Mouse (Mus musculus) neural tube, embryonic 10.5 days (tissue): Measurements from ENCODE around the gene Wnt11.

ENCODE experiments used
- DNase-seq: peaks from one replicate; pipeline ENCODE4 v3.0.0-alpha.2; 2017; ENCODE audit warnings: low spot score; ENCODE audit errors: extremely low spot score

Wnt11 gene

GRCm38 (mm10) chr7:98863969-98864718 is 29.2 kb downstream of the Wnt11 start:
- DNase-seq, result no peak

DNA sequence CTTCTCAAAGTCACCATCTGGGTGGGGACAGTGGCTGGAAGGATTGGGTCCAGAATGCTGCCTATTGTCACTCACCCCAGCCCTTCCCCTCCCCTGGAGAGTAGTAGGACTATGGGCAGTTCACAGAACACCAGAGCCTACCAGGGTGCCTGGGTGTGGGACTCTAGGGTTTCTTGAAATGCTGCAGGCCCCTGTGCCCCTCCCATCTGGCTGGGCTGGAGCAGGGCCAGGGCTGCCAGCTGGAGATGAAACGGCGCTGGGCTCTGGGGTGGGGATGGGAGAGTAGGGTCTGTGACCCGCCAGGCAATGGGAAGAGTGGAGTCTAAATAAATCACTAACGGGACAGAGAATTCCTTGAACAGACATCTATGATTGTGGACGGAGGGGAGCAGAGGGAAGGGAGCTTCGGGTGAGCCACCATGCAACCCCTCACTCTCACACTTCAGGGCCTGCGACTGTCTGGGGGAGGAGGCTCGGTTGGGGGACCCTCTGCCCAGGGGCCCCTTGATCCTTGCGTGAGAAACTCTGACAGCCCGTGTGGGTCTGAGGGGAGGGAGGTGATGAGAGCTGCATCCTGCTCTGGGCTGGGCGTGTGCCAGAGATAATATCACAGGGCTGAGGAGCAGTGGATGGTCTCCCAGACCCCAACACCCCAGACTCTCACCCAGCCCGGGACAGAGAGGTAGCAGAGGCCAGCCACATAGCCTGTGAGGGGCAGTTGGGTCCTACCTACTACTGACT is 32.3 kb downstream of the Wnt11 start:
- DNase-seq, result no peak

GRCm38 (mm10) chr7:98867794-98868150 is 32.9 kb downstream of the Wnt11 start:
- DNase-seq, result no peak

DNA sequence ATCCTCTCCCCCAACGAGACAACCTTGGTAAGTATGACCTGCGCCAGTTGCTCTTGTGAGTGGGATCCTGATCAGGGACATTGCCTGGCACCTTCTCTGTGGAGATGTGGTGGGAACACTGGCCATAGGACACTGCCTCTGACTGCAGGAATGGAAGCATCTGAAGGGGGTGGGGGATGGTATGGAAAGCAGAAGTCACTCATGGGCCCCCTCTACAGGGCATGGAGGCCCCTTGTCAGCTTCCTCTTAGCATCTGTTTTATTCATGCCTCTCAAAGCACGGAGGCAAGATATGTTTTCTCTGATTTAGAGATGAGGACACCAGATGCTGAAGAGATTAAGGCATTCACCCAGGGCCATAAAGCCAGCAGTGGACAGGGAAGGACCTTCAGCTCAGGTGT is 34.2 kb downstream of the Wnt11 start:
- DNase-seq, result no peak

- DNase-seq, result peak; percentile 67
Measured at GRCm38 (mm10) chr7:98870791-98871190, 35.9 kb downstream of the Wnt11 start.

- DNase-seq, result no peak
Measured at GRCm38 (mm10) chr7:98871882-98872281, 37.0 kb downstream of the Wnt11 start.

DNA sequence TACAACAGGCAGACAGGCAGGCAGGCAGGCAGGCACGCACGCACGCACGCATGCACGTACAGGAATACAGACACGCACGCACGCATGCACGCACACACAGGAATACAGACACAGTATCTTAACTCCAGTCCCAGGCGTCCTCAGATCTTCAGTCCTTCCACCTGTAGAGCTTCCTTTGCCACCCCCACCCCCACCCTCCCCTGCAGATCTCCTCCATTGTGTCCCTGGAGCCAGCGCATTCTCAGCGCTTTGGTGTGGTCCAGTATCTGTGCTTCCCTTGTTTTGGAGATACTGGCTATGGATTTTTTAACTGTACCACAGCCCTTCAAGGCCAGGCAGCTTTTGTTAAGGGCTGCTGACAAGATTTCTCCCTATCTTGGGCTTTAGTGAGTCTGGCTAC is 38.4 kb downstream of the Wnt11 start:
- DNase-seq, result no peak

DNA sequence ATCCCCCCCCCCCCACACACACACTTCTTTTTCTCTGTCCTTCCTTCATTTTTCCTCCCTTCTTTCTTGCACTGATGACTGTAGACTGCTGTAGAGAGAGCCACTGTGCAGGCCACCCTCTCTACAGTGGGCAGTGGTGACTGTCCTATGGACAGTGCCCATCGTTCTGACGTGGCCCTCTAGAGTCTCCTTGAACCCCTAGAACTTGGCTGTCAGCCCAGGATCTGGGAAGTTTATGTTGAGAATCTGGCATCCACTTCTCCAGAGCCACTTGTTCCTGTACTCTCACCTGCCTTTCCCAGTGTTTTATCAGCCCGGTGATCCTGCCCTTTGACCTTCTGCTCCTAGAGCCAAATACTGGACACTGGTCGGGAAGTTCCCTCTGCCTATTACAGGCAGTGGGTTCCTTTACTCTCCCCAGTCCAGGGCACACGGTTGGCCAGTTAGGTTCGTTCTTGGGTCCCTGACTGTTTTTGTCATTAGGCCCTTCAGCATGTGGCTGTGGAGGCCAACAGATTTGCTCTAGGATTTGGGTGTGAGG is 39.6 kb downstream of the Wnt11 start:
- DNase-seq, result no peak

DNA sequence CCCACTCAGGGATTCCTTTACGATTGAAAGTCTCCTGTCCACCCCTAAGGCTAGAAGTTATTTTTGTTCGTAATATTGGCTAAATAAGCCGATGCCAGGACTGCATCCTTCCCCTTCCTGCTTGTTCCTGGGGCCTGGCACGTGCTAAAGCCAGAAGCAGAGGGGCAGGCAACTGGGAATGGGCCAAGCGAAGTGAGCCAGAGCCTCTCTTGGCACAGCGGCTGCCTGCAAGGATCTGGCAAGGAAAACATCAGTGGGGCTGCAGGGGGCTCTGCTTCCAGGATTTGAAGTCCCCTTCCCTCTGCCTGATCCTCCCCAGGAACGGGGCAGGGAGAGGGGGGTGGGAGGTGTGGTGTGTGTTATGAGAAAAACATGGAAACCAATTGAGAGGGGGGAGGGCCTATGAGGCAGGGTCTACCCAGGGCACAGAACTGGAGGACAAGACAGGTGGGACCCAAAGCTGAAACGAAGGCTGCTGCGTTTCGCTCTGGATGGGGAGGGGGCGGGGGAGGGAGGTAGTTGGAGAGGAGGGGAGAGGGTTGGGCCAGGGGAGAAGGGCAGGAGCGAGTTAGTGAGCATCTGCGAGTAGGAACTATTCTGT is 40.6 kb downstream of the Wnt11 start:
- no peak for DNase-seq

- DNase-seq, result no peak
Measured at GRCm38 (mm10) chr7:98876119-98876518, 41.2 kb downstream of the Wnt11 start.

DNA sequence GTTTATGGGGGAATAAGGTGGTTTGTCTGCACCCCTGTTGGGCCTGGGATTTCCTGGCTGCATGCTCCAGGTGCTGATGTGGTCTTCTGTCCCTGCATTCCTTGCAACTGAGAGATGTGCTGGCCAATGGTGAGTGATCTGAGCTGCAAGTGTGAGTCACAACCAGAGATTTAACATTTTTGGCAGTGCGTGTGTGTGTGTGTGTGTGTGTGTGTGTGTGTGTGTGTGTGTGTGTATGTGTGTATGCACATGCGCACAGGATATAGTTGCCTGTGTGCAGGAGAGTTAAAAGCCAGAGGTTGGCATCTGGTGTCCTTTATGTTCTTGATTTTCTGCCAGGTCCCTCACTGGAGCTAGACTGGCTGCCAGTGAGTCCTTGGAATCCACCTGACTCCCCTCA is 44.3 kb downstream of the Wnt11 start:
- no peak for DNase-seq

DNA sequence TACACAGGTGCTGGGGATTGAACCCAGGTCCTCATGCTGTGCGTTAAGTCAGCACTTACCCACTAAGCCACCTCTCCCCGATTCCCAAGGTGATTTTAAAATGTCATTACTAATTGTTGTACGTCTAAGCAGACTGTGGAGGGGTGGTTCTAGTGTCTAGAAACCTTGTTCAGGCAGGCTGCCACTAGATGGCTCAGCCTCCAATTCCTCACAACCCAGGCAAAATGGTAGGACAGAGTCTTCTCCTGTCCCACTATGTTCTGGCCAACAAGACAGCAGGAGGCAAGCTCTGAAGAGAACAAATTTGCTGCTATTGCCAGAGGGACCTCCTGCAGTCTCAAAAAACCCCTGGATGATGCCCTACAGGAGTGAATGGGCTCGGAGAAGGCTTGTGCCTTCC is 47.0 kb downstream of the Wnt11 start:
- DNase-seq, result no peak

- peak; percentile 55 for DNase-seq
Measured at GRCm38 (mm10) chr7:98887811-98888261, 52.9 kb downstream of the Wnt11 start.

GRCm38 (mm10) chr7:98888810-98889209 is 53.9 kb downstream of the Wnt11 start:
- no peak for DNase-seq

- no peak for DNase-seq
Measured at GRCm38 (mm10) chr7:98889211-98889610, 54.3 kb downstream of the Wnt11 start.

- no peak for DNase-seq
Measured at GRCm38 (mm10) chr7:98893144-98893543, 58.2 kb downstream of the Wnt11 start.

DNA sequence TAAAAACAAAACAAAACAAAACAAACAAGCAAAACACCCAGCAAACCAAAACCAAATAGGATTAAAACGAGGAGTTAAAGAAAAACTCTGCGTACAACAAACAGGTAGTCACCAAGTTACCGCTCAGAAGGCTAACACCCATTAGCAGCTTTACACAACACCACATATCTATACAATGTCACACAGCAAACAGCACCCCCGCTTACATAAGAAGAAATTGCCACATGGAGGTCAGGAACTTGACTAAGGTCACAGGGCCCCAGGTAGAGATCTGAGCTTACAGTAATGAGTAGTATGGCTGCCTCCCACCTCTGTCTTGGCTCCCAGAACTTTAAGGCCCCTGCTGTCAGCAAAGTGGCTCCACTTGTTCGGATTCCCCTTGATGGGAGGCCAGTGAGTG is 59.4 kb downstream of the Wnt11 start:
- DNase-seq, result no peak

DNA sequence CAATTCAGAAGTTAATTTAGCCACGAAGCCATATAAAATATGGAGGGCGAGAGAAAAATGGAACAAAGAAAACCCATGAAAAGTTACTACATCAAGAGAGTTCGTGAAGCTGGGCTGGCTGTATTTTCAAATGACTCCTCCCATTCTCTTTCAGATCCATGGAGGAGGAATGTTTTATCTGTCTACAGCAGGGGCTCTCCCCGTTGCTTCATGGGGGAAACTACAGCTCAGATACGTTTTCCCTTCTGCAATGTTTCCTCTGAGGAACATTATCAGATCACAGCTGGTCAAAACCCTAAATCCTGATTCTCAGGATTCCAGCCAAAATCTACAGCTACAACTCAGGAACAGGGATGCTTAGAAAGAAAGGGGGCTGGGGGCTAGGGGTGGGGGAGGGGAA is 59.9 kb downstream of the Wnt11 start:
- no peak for DNase-seq

- no peak for DNase-seq
Measured at GRCm38 (mm10) chr7:98895501-98896095, 60.7 kb downstream of the Wnt11 start.

DNA sequence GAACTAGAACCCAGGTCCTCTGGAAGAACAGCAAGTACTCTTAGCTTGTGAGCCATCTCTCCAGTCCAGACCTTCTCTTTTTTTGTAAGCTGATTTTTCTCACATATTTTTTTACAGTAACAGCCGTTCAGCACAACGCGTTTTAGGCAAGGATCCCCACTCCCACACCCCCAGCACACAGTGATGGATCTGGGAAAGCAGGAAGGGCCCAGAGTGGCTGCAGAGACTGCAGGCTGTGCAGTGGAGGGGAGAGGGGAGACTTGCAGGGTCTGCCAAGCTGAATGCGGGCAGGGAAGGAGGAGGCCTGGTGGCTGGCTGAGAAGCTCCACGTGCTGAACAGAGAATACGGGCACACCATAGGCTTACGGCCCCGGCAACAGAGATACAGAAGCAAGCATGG is 62.4 kb downstream of the Wnt11 start:
- no peak for DNase-seq

- no peak for DNase-seq
Measured at GRCm38 (mm10) chr7:98899815-98900214, 64.9 kb downstream of the Wnt11 start.

GRCm38 (mm10) chr7:98901120-98901519 is 66.2 kb downstream of the Wnt11 start:
- DNase-seq, result no peak
